In the genomic region with DNA sequence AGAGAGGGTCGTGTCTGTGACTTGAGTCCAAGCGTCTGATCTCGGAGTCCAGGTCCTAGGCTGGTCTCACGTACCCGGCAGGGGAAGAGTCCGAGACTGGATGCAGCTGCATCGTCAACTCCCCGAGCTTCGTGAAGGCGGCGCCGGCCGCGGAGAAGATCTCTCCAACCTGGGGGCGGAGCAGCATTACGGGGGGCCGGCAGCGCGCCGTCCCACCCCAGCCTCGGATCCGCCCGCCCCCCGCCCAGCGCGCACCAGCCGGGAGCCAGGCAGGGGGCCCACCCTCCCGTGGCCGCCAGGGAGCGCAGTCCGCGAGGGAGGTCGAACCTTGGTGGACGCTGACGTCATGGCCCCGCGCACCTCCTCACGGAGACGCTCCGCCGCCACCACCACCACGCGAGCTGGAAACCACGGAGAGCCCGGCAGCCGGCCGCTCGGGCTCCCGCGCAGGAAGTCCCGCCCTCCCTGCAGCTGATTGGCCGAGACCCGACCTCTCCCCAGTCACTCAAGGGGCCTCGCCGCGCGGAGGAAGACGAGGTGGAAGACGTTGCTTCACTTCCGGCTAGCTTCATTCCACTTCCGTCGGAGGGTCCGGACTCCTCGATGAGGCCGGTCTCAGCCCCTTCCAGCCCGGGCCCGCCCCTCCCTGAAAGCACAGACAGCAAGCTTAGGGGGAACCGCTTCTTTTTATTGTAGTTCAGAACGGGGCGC, we compare ENCODE assay signal across 8 mouse cellular contexts. TPM values are rescaled to one million over a fixed set of nuclear protein-coding genes. Genes with fewer than 3 reads are reported as not detected.
DNase-seq lines count a peak whose midpoint lies in the region; ATAC-seq and TF ChIP-seq lines count a peak whose summit lies in the region.

A gene (minus strand): TSS at position 458 of the 711 bp plus-strand sequence.

- WGBS in hindbrain, postnatal 0 days, result under 1% methylated on average over 55 of the region's 70 CpGs

- peak; percentile 76 for TF ChIP-seq CTCF in gastrocnemius, adult 2 months (IDR thresholded peaks at IDR 0.05)
- peak; percentile 26; the same call in 1 of the 2 replicates for TF ChIP-seq CTCF in hindbrain, postnatal 0 days (IDR thresholded peaks at IDR 0.05; ENCODE audit: low read depth)

- ATAC-seq in hindbrain, postnatal 0 days, result peak; percentile 94

- peaks cover 10% of the 10 kb centered on the region for H3K4me1 ChIP-seq in hindbrain, postnatal 0 days (ENCODE audit: insufficient read depth, low read length)
- peaks cover 76% of the 10 kb centered on the region for H3K4me1 ChIP-seq in megakaryocyte, embryonic 14.5 days

- peak within 1 kb of the TSS; percentile 92 for H3K9ac ChIP-seq in hindbrain, postnatal 0 days (replicated peaks; ENCODE audit: low read length)

- intact Hi-C loops in gastrocnemius, adult 2 months (cut with DNase I), result no loop called here

- H3K4me3 ChIP-seq in gastrocnemius, adult 2 months, result peak within 1 kb of the TSS; percentile 99
- H3K4me3 ChIP-seq in hindbrain, postnatal 0 days (ENCODE audit: low read length), result peak within 1 kb of the TSS; percentile 96
- H3K4me3 ChIP-seq in megakaryocyte, embryonic 14.5 days (replicated peaks), result peak within 1 kb of the TSS; percentile 99

- peak within 1 kb of the TSS; percentile 90 for H3K4me2 ChIP-seq in hindbrain, postnatal 0 days (ENCODE audit: low read depth, low read length)

- peaks cover 14% of the 10 kb centered on the region; the same call in 1 of the 2 replicates for H3K36me3 ChIP-seq in hindbrain, postnatal 0 days (ENCODE audit: insufficient read depth, low read length)
- H3K36me3 ChIP-seq in megakaryocyte, embryonic 14.5 days (replicated peaks; ENCODE audit: low read length), result peaks cover 55% of the 10 kb centered on the region

- H3K9me3 ChIP-seq in hindbrain, postnatal 0 days (ENCODE audit: low read length), result no peaks in the 10 kb centered on the region
- no peaks in the 10 kb centered on the region for H3K9me3 ChIP-seq in megakaryocyte, embryonic 14.5 days

- DNase-seq in WW6 (ENCODE audit: low read depth, low spot score), result peak; percentile 95
- peak; percentile 97 to 99 for DNase-seq in cerebellum, postnatal 4 days (ENCODE audit: low spot score in 2 of 2)
- peak; percentile 99 for DNase-seq in gastrocnemius, adult 2 months
- DNase-seq in hindbrain, postnatal 0 days (ENCODE audit: low spot score), result peak; percentile 98
- peak; percentile 96 for DNase-seq in left cerebral cortex, adult 8-10 months (ENCODE audit: low spot score in 2 of 2)
- peak; percentile 98 to 99 for DNase-seq in right cerebral cortex, postnatal 10 days (ENCODE audit: low spot score in 2 of 2)
- peak; percentile 96 for DNase-seq in urinary bladder, postnatal 25 days (ENCODE audit: low spot score)

- H3K27ac ChIP-seq in gastrocnemius, adult 2 months, result peak within 1 kb of the TSS; percentile 97
- peak within 1 kb of the TSS; percentile 96 for H3K27ac ChIP-seq in hindbrain, postnatal 0 days

- no peaks in the 10 kb centered on the region for H3K27me3 ChIP-seq in hindbrain, postnatal 0 days (ENCODE audit: insufficient read depth, low read length)
- H3K27me3 ChIP-seq in megakaryocyte, embryonic 14.5 days (replicated peaks), result no peaks in the 10 kb centered on the region

RNA-seq across cellular contexts. Expression of the gene that starts here (rescaled TPM):
- 10 to 100 TPM; 33.4 to 37.0 TPM for total RNA-seq in gastrocnemius, adult 2 months (2021)
- 61.6 and 96.0 TPM in 2 replicates for total RNA-seq in hindbrain, postnatal 0 days (2014; rRNA removed)
- polyA plus RNA-seq in hindbrain, postnatal 0 days (2015; fragmentation: Nextera tagmentation; extraction: Ambion mirVana), result 172 and 185 TPM in 2 replicates
- 10 to 100 TPM; 41.0 to 46.9 (median 42.0) TPM for total RNA-seq in left cerebral cortex, adult 8-10 months (2022)
- polyA plus RNA-seq in megakaryocyte, embryonic 14.5 days (2012; ENCODE audit: insufficient read depth, low replicate concordance), result 169 and 210 TPM in 2 replicates

Comparison
In these comparisons a context has a peak if more than half of its experiments do, and no peak if none do; other contexts are left out.
1. Peak in every context shown above with its lines: DNase-seq, ATAC-seq, H3K4me3 ChIP-seq and H3K27ac ChIP-seq.